Mouse (Mus musculus) kidney, adult 2 months (tissue): ENCODE measurements around the gene Dgkg. TPM values are rescaled to one million over a fixed set of nuclear protein-coding genes. Genes with fewer than 3 reads are reported as not detected.

Experiments used
- DNase-seq: peaks from one replicate; pipeline ENCODE4 v3.0.0; 2021
- H3K27ac ChIP-seq: fragments of 200-500 bp; 2 replicates; pipeline ENCODE4 v1.5.1; 2012; ENCODE audit warnings: low read depth, low read length, control low read depth, inconsistent platforms; ENCODE audit not compliant: insufficient read depth
- H3K27me3 ChIP-seq: fragments of 200-500 bp; replicated peaks from 2 replicates; pipeline ENCODE4 v1.6.1; 2012; ENCODE audit warnings: mild to moderate bottlenecking, moderate library complexity, low read length, inconsistent platforms; ENCODE audit not compliant: control insufficient read depth, insufficient read depth
- H3K36me3 ChIP-seq: fragments of 200-500 bp; 2 replicates; pipeline ENCODE4 v1.6.1; 2012; ENCODE audit warnings: mild to moderate bottlenecking, moderate library complexity, low read length, inconsistent platforms; ENCODE audit not compliant: control insufficient read depth, insufficient read depth
- H3K4me1 ChIP-seq: fragments of 200-500 bp; 2 replicates; pipeline ENCODE4 v1.6.1; 2011; ENCODE audit warnings: low read length; ENCODE audit not compliant: control insufficient read depth, insufficient read depth
- H3K4me3 ChIP-seq: fragments of 200-500 bp; 2 replicates; pipeline ENCODE4 v1.5.1; 2011; ENCODE audit warnings: mild to moderate bottlenecking, low read depth, low read length, control low read depth; ENCODE audit not compliant: insufficient read depth
- CTCF ChIP-seq: fragments of 200-500 bp; conservative IDR thresholded peaks from 2 replicates; pipeline ENCODE4 v1.5.1; 2011; ENCODE audit warnings: low read depth, mild to moderate bottlenecking, control low read depth, low read length, moderate library complexity, mixed read lengths; ENCODE audit not compliant: insufficient read depth, insufficient read length
- POLR2A ChIP-seq: fragments of 200-500 bp; IDR thresholded peaks from one replicate; pipeline ENCODE4 v1.6.1; 2011; ENCODE audit warnings: low read depth, low read length, control low read depth
- WGBS: fragments of 180-500 bp; shearing (Covaris S2); methylation state at CpG from one replicate; pipeline ENCODE4 v1.1.7; 2018; 5-methylcytosine and 5-hydroxymethylcytosine counted together
- polyA plus RNA-seq: library from polyadenylated mRNA; depleted of rRNA; stranded (reverse); fragments of >200 nt; gene quantifications from 2 replicates; pipeline ENCODE4 v1.2.3, GENCODE M21; 2012; rRNA removed

Dgkg gene
- polyA plus RNA-seq, result 1.2 and 1.4 TPM in 2 replicates

GRCm38 (mm10) chr16:22656533-22657444, at the start of gene Dgkg:
TSS of gene Dgkg (minus strand) at chr16:22657221.
- no peak for TF ChIP-seq POLR2A
- TF ChIP-seq CTCF, result no peak
- Histone ChIP-seq H3K4me3 (peak within 1 kb of the TSS; percentile 15), H3K27ac (no peak within 1 kb of the TSS), H3K27me3 (no peaks in the 10 kb centered on the region), H3K36me3 (no peaks in the 10 kb centered on the region), H3K4me1 (no peaks in the 10 kb centered on the region)
- peak; percentile 24 for DNase-seq
- 2% methylated on average over 63 of the region's 63 CpGs for WGBS

- H3K27ac ChIP-seq, result no peak overlapping the region
- H3K27me3 ChIP-seq, result no peaks in the 10 kb centered on the region
- no peaks in the 10 kb centered on the region for H3K36me3 ChIP-seq
- DNase-seq, result no peak
- H3K4me1 ChIP-seq, result no peaks in the 10 kb centered on the region
- H3K4me3 ChIP-seq, result no peak overlapping the region
- TF ChIP-seq POLR2A, result no peak
- no peak for TF ChIP-seq CTCF
- 58% methylated on average over 6 of the region's 6 CpGs for WGBS
Observed at GRCm38 (mm10) chr16:22704946-22705345, 47.9 kb upstream of the Dgkg start.

- WGBS, result 87% methylated on average over 5 of the region's 5 CpGs
- Histone ChIP-seq H3K4me3 (no peak overlapping the region), H3K36me3 (no peaks in the 10 kb centered on the region), H3K27me3 (no peaks in the 10 kb centered on the region), H3K27ac (no peak overlapping the region), H3K4me1 (0 out of 2 replicates have a peak, but pooled peaks cover 3% of the 10 kb centered on the region)
- TF ChIP-seq CTCF (no peak), POLR2A (no peak)
- no peak for DNase-seq
Observed at GRCm38 (mm10) chr16:22704136-22704535, 47.1 kb upstream of the Dgkg start.

GRCm38 (mm10) chr16:22698846-22699760, 42.1 kb upstream of the Dgkg start:
- TF ChIP-seq CTCF, result no peak
- no peak for TF ChIP-seq POLR2A
- no peak overlapping the region for H3K4me3 ChIP-seq
- no peak overlapping the region for H3K27ac ChIP-seq
- 0 out of 2 replicates have a peak, but pooled peaks cover 3% of the 10 kb centered on the region for H3K4me1 ChIP-seq
- no peaks in the 10 kb centered on the region for H3K27me3 ChIP-seq
- peak; percentile 94 for DNase-seq
- 42% methylated on average over 13 of the region's 13 CpGs for WGBS
- H3K36me3 ChIP-seq, result no peaks in the 10 kb centered on the region

GRCm38 (mm10) chr16:22698101-22698500, 41.1 kb upstream of the Dgkg start:
- 35% methylated on average over 8 of the region's 8 CpGs for WGBS
- peak; percentile 69 for DNase-seq
- Histone ChIP-seq H3K27ac (peak overlapping the region; percentile 19; the same call in 1 of the 2 replicates), H3K27me3 (no peaks in the 10 kb centered on the region), H3K36me3 (no peaks in the 10 kb centered on the region), H3K4me1 (0 out of 2 replicates have a peak, but pooled peaks cover 3% of the 10 kb centered on the region), H3K4me3 (no peak overlapping the region)
- TF ChIP-seq CTCF (no peak), POLR2A (no peak)

- no peak overlapping the region for H3K4me3 ChIP-seq
- no peaks in the 10 kb centered on the region for H3K27me3 ChIP-seq
- H3K4me1 ChIP-seq, result no peaks in the 10 kb centered on the region
- no peaks in the 10 kb centered on the region for H3K36me3 ChIP-seq
- no peak overlapping the region for H3K27ac ChIP-seq
- 86% methylated on average over 2 of the region's 2 CpGs for WGBS
- TF ChIP-seq POLR2A (no peak), CTCF (no peak)
- no peak for DNase-seq
Observed at GRCm38 (mm10) chr16:22689622-22690021, 32.6 kb upstream of the Dgkg start.

- TF ChIP-seq CTCF (no peak), POLR2A (no peak)
- no peak overlapping the region for H3K4me3 ChIP-seq
- no peaks in the 10 kb centered on the region for H3K36me3 ChIP-seq
- no peaks in the 10 kb centered on the region for H3K4me1 ChIP-seq
- no peak overlapping the region for H3K27ac ChIP-seq
- 77% methylated on average over 8 of the region's 8 CpGs for WGBS
- no peaks in the 10 kb centered on the region for H3K27me3 ChIP-seq
- no peak for DNase-seq
Observed at GRCm38 (mm10) chr16:22687711-22688230, 30.8 kb upstream of the Dgkg start.
